In genomic region chr9:50374666-50375065, GRCm38 (mm10) we compare ENCODE assay signal across 14 mouse cellular contexts. TPM values are rescaled to one million over a fixed set of nuclear protein-coding genes. Genes with fewer than 3 reads are reported as not detected.
DNase-seq lines count a peak whose midpoint lies in the region; ATAC-seq lines count a peak whose summit lies in the region.
"Had no signal": no experiment of that assay in that cellular context is flagged by ENCODE, and none has a peak within 500 bp of the region (broad histone marks: within the 10 kb centered on the region; RNA-seq: fewer than 3 reads in every experiment).

No protein-coding gene starts in this region.

- H3K36me3 ChIP-seq in heart, embryonic 10.5 days = no peaks in the 10 kb centered on the region
- no peaks in the 10 kb centered on the region for H3K36me3 ChIP-seq in heart, embryonic 12.5 days
- H3K36me3 ChIP-seq: midbrain, embryonic 10.5 days had no signal

- H3K4me3 ChIP-seq in heart, embryonic 10.5 days = no peak overlapping the region
- no peak overlapping the region for H3K4me3 ChIP-seq in heart, embryonic 12.5 days
- H3K4me3 ChIP-seq: midbrain, embryonic 10.5 days had no signal

- H3K9ac ChIP-seq in heart, embryonic 12.5 days = no peak overlapping the region

- peak; percentile 38 for DNase-seq in heart, embryonic 10.5 days (ENCODE audit: low spot score)
- no peak for DNase-seq in heart, adult 18-20 months
- peak; percentile 5 for DNase-seq in ZHBTc4 (ENCODE audit: low read depth, low spot score)
- peak; percentile 36 to 64 for DNase-seq in frontal cortex, postnatal 36 days (ENCODE audit: low spot score in 2 of 2)
- peak; percentile 54 to 57 for DNase-seq in left cerebral cortex, postnatal 14 days (ENCODE audit: low spot score in 2 of 2)
- no peak for DNase-seq in spleen, postnatal 14 days (ENCODE audit: low spot score in 2 of 2)
- DNase-seq in heart, adult 8-10 months (ENCODE audit: low spot score) = no peak
- DNase-seq: B cell, adult 2 months; cerebellum, postnatal 10 days; kidney, postnatal 10 days; liver had no signal

- no peak overlapping the region for H3K27ac ChIP-seq in heart, embryonic 10.5 days
- H3K27ac ChIP-seq in heart, embryonic 12.5 days (ENCODE audit: poor library complexity, severe bottlenecking) = no peak overlapping the region
- H3K27ac ChIP-seq: midbrain, embryonic 10.5 days had no signal

- H3K4me1 ChIP-seq in heart, embryonic 10.5 days = 0 out of 2 replicates have a peak, but pooled peaks cover 3% of the 10 kb centered on the region
- H3K4me1 ChIP-seq in heart, embryonic 12.5 days (replicated peaks) = no peaks in the 10 kb centered on the region; the same call in 1 of the 2 replicates

- ATAC-seq in heart, embryonic 12.5 days (ENCODE audit: insufficient number of reproducible peaks, low FRiP score) = no peak
- ATAC-seq: activated CD4-positive, CD25-positive, alpha-beta regulatory T cell, adult 4 months had no signal

- no peak overlapping the region for H3K4me2 ChIP-seq in heart, embryonic 12.5 days

- 76% methylated on average over 5 of the region's 5 CpGs for WGBS in heart, embryonic 10.5 days
- WGBS in heart, embryonic 12.5 days = 76% methylated on average over 5 of the region's 5 CpGs

- H3K9me3 ChIP-seq in heart, embryonic 10.5 days = no peaks in the 10 kb centered on the region
- H3K9me3 ChIP-seq in heart, embryonic 12.5 days (replicated peaks) = 0 out of 2 replicates have a peak, but pooled peaks cover 5% of the 10 kb centered on the region
- H3K9me3 ChIP-seq: midbrain, embryonic 10.5 days had no signal

- no peaks in the 10 kb centered on the region for H3K27me3 ChIP-seq in heart, embryonic 10.5 days (ENCODE audit: insufficient read depth, poor library complexity, severe bottlenecking)
- H3K27me3 ChIP-seq in heart, embryonic 12.5 days (replicated peaks) = no peaks in the 10 kb centered on the region

- intact Hi-C loops in left cerebral cortex, postnatal 14 days (cut with DNase I) = no loop called here

RNA-seq across cellular contexts. Expression of gene Rpl10-ps3, which starts 29.9 kb away (rescaled TPM):
- polyA plus RNA-seq in heart, embryonic 10.5 days (2016; fragmentation: Nextera tagmentation; extraction: Ambion mirVana) = 151 and 194 TPM in 2 replicates
- total RNA-seq in heart, adult 18-20 months (2021) = 100 to 1,000 TPM; 458 to 540 TPM
- total RNA-seq in left cerebral cortex, postnatal 14 days (2021) = 100 to 1,000 TPM; 327 to 341 TPM
- 150 and 157 TPM in 2 replicates for polyA plus RNA-seq in heart, embryonic 12.5 days (2016; fragmentation: Nextera tagmentation; extraction: Ambion mirVana)
- 100 to 1,000 TPM; 421 to 573 (median 516) TPM for total RNA-seq in heart, adult 8-10 months (2022)

Comparison
In these comparisons a context has a peak if more than half of its experiments do, and no peak if none do; other contexts are left out.
1. DNase-seq: peak in heart, embryonic 10.5 days (single experiment), ZHBTc4 (single experiment), frontal cortex, postnatal 36 days (2 of 2) and left cerebral cortex, postnatal 14 days (2 of 2); none in heart, adult 18-20 months (0 of 2), spleen, postnatal 14 days (0 of 2) and heart, adult 8-10 months (single experiment).